Mouse (Mus musculus): ENCODE measurements at regions not wholly inside any gene's neighbourhood (a gene's known extent, or its start where the extent isn't known, plus 50 kb on each side); places are given as distances from the start of the nearest gene placed in this dataset.

GRCm38 (mm10) chr2:167849999-167850552, 81.8 kb upstream of the Ptpn1 start:
- intact Hi-C loops (cut with DNase I; ENCODE audit: low total_unique reads): no loop called here
- no peak for DNase-seq

- no peak for DNase-seq
- intact Hi-C loops (cut with DNase I; ENCODE audit: low total_unique reads): no loop called here
These were observed 83.1 kb upstream of the Ptpn1 start for GRCm38 (mm10) chr2:167848468-167849440.

GRCm38 (mm10) chr2:167847281-167848077, 84.4 kb upstream of the Ptpn1 start:
- DNase-seq: no peak
- intact Hi-C loops (cut with DNase I; ENCODE audit: low total_unique reads): no loop called here

GRCm38 (mm10) chr2:167845370-167845769, 86.5 kb upstream of the Ptpn1 start:
- intact Hi-C loops (cut with DNase I; ENCODE audit: low total_unique reads): no loop called here
- DNase-seq: no peak

GRCm38 (mm10) chr2:167844556-167844955, 87.3 kb upstream of the Ptpn1 start:
- intact Hi-C loops (cut with DNase I; ENCODE audit: low total_unique reads): no loop called here
- DNase-seq: peak; percentile 86

- no peak for DNase-seq
- intact Hi-C loops (cut with DNase I; ENCODE audit: low total_unique reads): no loop called here
These were observed 87.9 kb upstream of the Ptpn1 start for GRCm38 (mm10) chr2:167843921-167844320.

- DNase-seq: no peak
- intact Hi-C loops (cut with DNase I; ENCODE audit: low total_unique reads): no loop called here
These were observed 88.9 kb upstream of the Ptpn1 start for GRCm38 (mm10) chr2:167842993-167843392.

- DNase-seq: no peak
- intact Hi-C loops (cut with DNase I; ENCODE audit: low total_unique reads): no loop called here
These were observed 89.4 kb upstream of the Ptpn1 start for GRCm38 (mm10) chr2:167842473-167842872.

GRCm38 (mm10) chr2:167841339-167842240, 90.3 kb upstream of the Ptpn1 start:
- intact Hi-C loops (cut with DNase I; ENCODE audit: low total_unique reads): no loop called here
- no peak for DNase-seq

- intact Hi-C loops (cut with DNase I; ENCODE audit: low total_unique reads): no loop called here
- no peak for DNase-seq
These were observed 91.5 kb upstream of the Ptpn1 start for GRCm38 (mm10) chr2:167840344-167840743.

- DNase-seq: no peak
- intact Hi-C loops (cut with DNase I; ENCODE audit: low total_unique reads): no loop called here
These were observed 92.4 kb upstream of the Ptpn1 start for GRCm38 (mm10) chr2:167839324-167839981.

- no peak for DNase-seq
- intact Hi-C loops (cut with DNase I; ENCODE audit: low total_unique reads): no loop called here
These were observed 94.3 kb upstream of the Ptpn1 start for GRCm38 (mm10) chr2:167837596-167837995.

GRCm38 (mm10) chr2:167836611-167837010, 95.2 kb upstream of the Ptpn1 start:
- no peak for DNase-seq
- intact Hi-C loops (cut with DNase I; ENCODE audit: low total_unique reads): no loop called here

GRCm38 (mm10) chr2:167834605-167835004, 97.3 kb upstream of the Ptpn1 start:
- DNase-seq: no peak

GRCm38 (mm10) chr2:167833290-167833953, 98.4 kb upstream of the Ptpn1 start:
- intact Hi-C loops (cut with DNase I; ENCODE audit: low total_unique reads): no loop called here
- DNase-seq: peak; percentile 80

More at GRCm38 (mm10) chr2:167834605-167835004, 97.3 kb upstream of the Ptpn1 start:
- intact Hi-C loops (cut with DNase I; ENCODE audit: low total_unique reads): no loop called here

- no peak for DNase-seq
- intact Hi-C loops (cut with DNase I; ENCODE audit: low total_unique reads): no loop called here
These were observed 100.5 kb upstream of the Ptpn1 start for GRCm38 (mm10) chr2:167831076-167832039.

- DNase-seq: peak; percentile 68
- intact Hi-C loops (cut with DNase I; ENCODE audit: low total_unique reads): no loop called here
These were observed 103.6 kb upstream of the Ptpn1 start for GRCm38 (mm10) chr2:167828258-167828657.
